Mouse (Mus musculus) 3T3-L1 (cell line): ENCODE results near the gene Fig4.

ENCODE experiments used
- DNase-seq: peaks from one replicate; pipeline ENCODE4 v3.0.0-alpha.2; 2015; ENCODE audit warnings: low read depth, low spot score

Gene Fig4

GRCm38 (mm10) chr10:41302689-41303431 lies at the start of gene Fig4:
Gene Fig4 (minus strand): TSS chr10:41303260.
- peak; percentile 89 for DNase-seq

- no peak for DNase-seq
These were observed 38.3 kb upstream of the Fig4 start for GRCm38 (mm10) chr10:41341346-41341745.

- DNase-seq: no peak
These were observed 29.5 kb upstream of the Fig4 start for GRCm38 (mm10) chr10:41332533-41333043.

- DNase-seq: no peak
These were observed 12.8 kb upstream of the Fig4 start for GRCm38 (mm10) chr10:41315866-41316265.

- no peak for DNase-seq
These were observed 5.1 kb upstream of the Fig4 start for GRCm38 (mm10) chr10:41308205-41308604.

- no peak for DNase-seq
These were observed 1.9 kb upstream of the Fig4 start for GRCm38 (mm10) chr10:41304961-41305455.

GRCm38 (mm10) chr10:41303639-41304444 lies 782 bp upstream of the Fig4 start, which contains the start of gene Ak9:
Gene Ak9 (plus strand): TSS chr10:41303980.
- peak; percentile 90 for DNase-seq

GRCm38 (mm10) chr10:41300161-41300560 lies 2.9 kb downstream of the Fig4 start:
- DNase-seq: no peak

GRCm38 (mm10) chr10:41295145-41295544 lies 7.9 kb downstream of the Fig4 start:
- no peak for DNase-seq

GRCm38 (mm10) chr10:41294734-41295133 lies 8.3 kb downstream of the Fig4 start:
- no peak for DNase-seq

GRCm38 (mm10) chr10:41293019-41293418 lies 10.0 kb downstream of the Fig4 start:
- peak; percentile 93 for DNase-seq

GRCm38 (mm10) chr10:41291021-41291420 lies 12.0 kb downstream of the Fig4 start:
- no peak for DNase-seq

GRCm38 (mm10) chr10:41288771-41289415 lies 14.2 kb downstream of the Fig4 start:
- peak; percentile 95 for DNase-seq

GRCm38 (mm10) chr10:41288074-41288473 lies 15.0 kb downstream of the Fig4 start:
- DNase-seq: no peak

- DNase-seq: no peak
These were observed 15.4 kb downstream of the Fig4 start for GRCm38 (mm10) chr10:41287618-41288017.

- peak; percentile 71 for DNase-seq
These were observed 21.0 kb downstream of the Fig4 start for GRCm38 (mm10) chr10:41282086-41282485.

GRCm38 (mm10) chr10:41280796-41281195 lies 22.3 kb downstream of the Fig4 start:
- no peak for DNase-seq

GRCm38 (mm10) chr10:41280177-41280576 lies 22.9 kb downstream of the Fig4 start:
- no peak for DNase-seq

- DNase-seq: no peak
These were observed 24.3 kb downstream of the Fig4 start for GRCm38 (mm10) chr10:41278808-41279207.

- no peak for DNase-seq
These were observed 28.2 kb downstream of the Fig4 start for GRCm38 (mm10) chr10:41274871-41275270.

GRCm38 (mm10) chr10:41271860-41272259 lies 31.2 kb downstream of the Fig4 start:
- DNase-seq: peak; percentile 40

GRCm38 (mm10) chr10:41261889-41262288 lies 41.2 kb downstream of the Fig4 start:
- DNase-seq: no peak
